ENCODE assay signal across 23 mouse cellular contexts in the genomic region with DNA sequence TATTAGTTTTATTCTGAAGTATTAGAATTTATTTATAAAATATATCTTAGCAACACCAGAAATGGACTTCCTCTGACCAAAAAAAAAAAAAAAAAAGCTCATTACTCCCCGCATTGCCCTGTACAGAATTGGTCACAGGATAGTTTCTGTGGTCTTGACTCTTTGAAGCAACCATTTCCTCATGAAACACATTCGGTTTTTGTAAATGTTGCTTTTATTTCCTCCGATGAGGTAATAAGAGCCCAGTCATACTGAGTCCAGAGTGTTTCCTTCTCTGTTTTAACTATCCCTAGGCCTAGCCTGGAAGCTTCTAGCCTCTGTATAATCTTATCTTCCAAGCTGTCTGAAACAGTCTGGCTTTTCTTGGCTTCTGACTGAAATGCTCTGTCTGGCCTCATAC.
"Had no signal": no experiment of that assay in that cellular context is flagged by ENCODE, and none has a peak within 500 bp of the region (broad histone marks: within the 10 kb centered on the region; RNA-seq: fewer than 3 reads in every experiment).

No protein-coding gene starts in this region.

- DNase-seq: gastrocnemius, postnatal 14 days; gastrocnemius, postnatal 36 days; heart, adult 18-20 months; heart, postnatal 10 days; heart, postnatal 36 days; kidney, adult 2 months; kidney, adult 9 months; kidney, postnatal 14 days; kidney, postnatal 36 days; liver; liver, embryonic 13.5 days had no signal

- H3K4me1 ChIP-seq: heart, embryonic 10.5 days; heart, embryonic 12.5 days; hindbrain, embryonic 13.5 days; hindbrain, embryonic 15.5 days; kidney, embryonic 15.5 days; limb, embryonic 10.5 days; limb, embryonic 12.5 days; liver, embryonic 13.5 days had no signal

- H3K4me2 ChIP-seq: heart, embryonic 12.5 days; hindbrain, embryonic 13.5 days; hindbrain, embryonic 15.5 days; kidney, embryonic 15.5 days; limb, embryonic 12.5 days; liver, embryonic 11.5 days; liver, embryonic 13.5 days had no signal

- H3K9ac ChIP-seq: heart, embryonic 12.5 days; hindbrain, embryonic 13.5 days; hindbrain, embryonic 15.5 days; kidney, embryonic 15.5 days; limb, embryonic 12.5 days; liver, embryonic 13.5 days had no signal

- H3K27ac ChIP-seq: heart, embryonic 10.5 days; hindbrain, embryonic 13.5 days; hindbrain, embryonic 15.5 days; hindbrain, postnatal 0 days; kidney, embryonic 15.5 days; kidney, postnatal 0 days; left cerebral cortex, adult 2 months; limb, embryonic 10.5 days; limb, embryonic 12.5 days; liver, embryonic 13.5 days had no signal

- H3K9me3 ChIP-seq: heart, embryonic 10.5 days; heart, embryonic 12.5 days; hindbrain, embryonic 13.5 days; hindbrain, embryonic 15.5 days; kidney, embryonic 15.5 days; limb, embryonic 10.5 days; limb, embryonic 12.5 days; liver, embryonic 13.5 days had no signal

- H3K4me3 ChIP-seq: heart, embryonic 10.5 days; heart, embryonic 12.5 days; hindbrain, embryonic 13.5 days; hindbrain, embryonic 15.5 days; kidney, embryonic 15.5 days; left cerebral cortex, adult 2 months; limb, embryonic 10.5 days; limb, embryonic 12.5 days; liver, embryonic 13.5 days had no signal

- H3K27me3 ChIP-seq: heart, embryonic 12.5 days; hindbrain, embryonic 13.5 days; hindbrain, embryonic 15.5 days; kidney, embryonic 15.5 days; limb, embryonic 12.5 days; liver, embryonic 13.5 days had no signal

- ATAC-seq: hindbrain, postnatal 0 days; intestine, embryonic 16.5 days had no signal
